In genomic region chr1:132481619-132482018, GRCm38 (mm10) we compare ENCODE assay signal across 23 mouse cellular contexts. TPM values are rescaled to one million over a fixed set of nuclear protein-coding genes. Genes with fewer than 3 reads are reported as not detected.
DNase-seq lines count a peak whose midpoint lies in the region; ATAC-seq and TF ChIP-seq lines count a peak whose summit lies in the region.
"Had no signal": no experiment of that assay in that cellular context is flagged by ENCODE, and none has a peak within 500 bp of the region (broad histone marks: within the 10 kb centered on the region; RNA-seq: fewer than 3 reads in every experiment).

No protein-coding gene starts in this region.

- no peaks in the 10 kb centered on the region for H3K27me3 ChIP-seq in ES-Bruce4 (ENCODE audit: control insufficient read depth, insufficient read depth, low read length, poor library complexity, severe bottlenecking)
- no peaks in the 10 kb centered on the region for H3K27me3 ChIP-seq in hindbrain, embryonic 11.5 days (ENCODE audit: control insufficient read depth, insufficient read depth, low read length)
- no peaks in the 10 kb centered on the region for H3K27me3 ChIP-seq in neural tube, embryonic 15.5 days (replicated peaks)
- H3K27me3 ChIP-seq: embryonic facial prominence, embryonic 13.5 days; embryonic facial prominence, embryonic 15.5 days; forebrain, embryonic 12.5 days had no signal

- no peak overlapping the region for H3K4me3 ChIP-seq in ES-Bruce4 (ENCODE audit: low read depth, low read length)
- H3K4me3 ChIP-seq in hindbrain, embryonic 11.5 days (ENCODE audit: low read depth, low read length), result no peak overlapping the region
- no peak overlapping the region for H3K4me3 ChIP-seq in neural tube, embryonic 15.5 days (replicated peaks)
- H3K4me3 ChIP-seq: embryonic facial prominence, embryonic 13.5 days; embryonic facial prominence, embryonic 15.5 days; erythroblast, embryonic 14.5 days; forebrain, embryonic 10.5 days; forebrain, embryonic 12.5 days had no signal

- H3K9me3 ChIP-seq in ES-Bruce4 (replicated peaks; ENCODE audit: control insufficient read depth, insufficient read depth, low read length, poor library complexity, severe bottlenecking), result no peaks in the 10 kb centered on the region
- H3K9me3 ChIP-seq in hindbrain, embryonic 11.5 days (ENCODE audit: control insufficient read depth, low read length), result no peaks in the 10 kb centered on the region
- no peaks in the 10 kb centered on the region for H3K9me3 ChIP-seq in neural tube, embryonic 15.5 days (replicated peaks)
- H3K9me3 ChIP-seq: embryonic facial prominence, embryonic 13.5 days; embryonic facial prominence, embryonic 15.5 days; forebrain, embryonic 10.5 days; forebrain, embryonic 12.5 days had no signal

- TF ChIP-seq EP300 in ES-Bruce4 (IDR thresholded peaks at IDR 0.05; ENCODE audit: insufficient read depth, low read depth, low read length), result no peak

- peaks cover 15% of the 10 kb centered on the region for H3K36me3 ChIP-seq in ES-Bruce4 (ENCODE audit: control insufficient read depth, insufficient read depth, low read length, poor library complexity, severe bottlenecking)
- no peaks in the 10 kb centered on the region for H3K36me3 ChIP-seq in hindbrain, embryonic 11.5 days (ENCODE audit: control insufficient read depth, insufficient read depth, low read length)
- H3K36me3 ChIP-seq in neural tube, embryonic 15.5 days, result peaks cover 1% of the 10 kb centered on the region; the same call in 1 of the 2 replicates

- peak; percentile 17 for DNase-seq in 416B (ENCODE audit: low read depth)
- DNase-seq in MN1 (ENCODE audit: low spot score), result peak; percentile 30
- DNase-seq in hindbrain, embryonic 11.5 days (ENCODE audit: low spot score), result no peak
- DNase-seq in heart, postnatal 10 days, result no peak
- DNase-seq: adrenal gland, adult 2 months; adrenal gland, postnatal 10 days; adrenal gland, postnatal 25 days; cerebellum, adult 11 months; cerebellum, adult 18-20 months; cerebellum, adult 8-10 months; cerebellum, adult 9-11 months; cerebellum, postnatal 14 days; cerebellum, postnatal 36 days; embryo, embryonic 11 days had no signal

- no peak overlapping the region for H3K9ac ChIP-seq in ES-Bruce4 (ENCODE audit: low read depth, poor library complexity, severe bottlenecking)
- no peak overlapping the region for H3K9ac ChIP-seq in hindbrain, embryonic 11.5 days (ENCODE audit: low read depth, low read length)
- H3K9ac ChIP-seq in neural tube, embryonic 15.5 days (replicated peaks), result no peak overlapping the region
- H3K9ac ChIP-seq: embryonic facial prominence, embryonic 13.5 days; embryonic facial prominence, embryonic 15.5 days; forebrain, embryonic 12.5 days had no signal

- no peak overlapping the region for H3K4me2 ChIP-seq in hindbrain, embryonic 11.5 days (replicated peaks; ENCODE audit: low read depth, low read length)
- H3K4me2 ChIP-seq in neural tube, embryonic 15.5 days, result no peak overlapping the region
- H3K4me2 ChIP-seq: embryonic facial prominence, embryonic 13.5 days; embryonic facial prominence, embryonic 15.5 days; forebrain, embryonic 12.5 days had no signal

- TF ChIP-seq POLR2A in ES-Bruce4 (IDR thresholded peaks at IDR 0.05; ENCODE audit: insufficient read depth, low read length), result no peak

- H3K27ac ChIP-seq in ES-Bruce4 (ENCODE audit: insufficient read depth, low read length), result peak overlapping the region; percentile 36; the same call in 1 of the 2 replicates
- no peak overlapping the region for H3K27ac ChIP-seq in hindbrain, embryonic 11.5 days (ENCODE audit: low read depth, low read length)
- H3K27ac ChIP-seq in neural tube, embryonic 15.5 days (replicated peaks), result no peak overlapping the region
- H3K27ac ChIP-seq: embryonic facial prominence, embryonic 13.5 days; embryonic facial prominence, embryonic 15.5 days; forebrain, embryonic 10.5 days; forebrain, embryonic 12.5 days had no signal

- no peak for TF ChIP-seq CTCF in ES-Bruce4 (IDR thresholded peaks at IDR 0.05; ENCODE audit: low read depth, low read length)

- no peak for ATAC-seq in hindbrain, embryonic 11.5 days (ENCODE audit: low FRiP score)
- ATAC-seq in neural tube, embryonic 15.5 days (ENCODE audit: low FRiP score), result no peak
- ATAC-seq: forebrain, embryonic 14.5 days; forebrain, embryonic 16.5 days had no signal

- H3K4me1 ChIP-seq in ES-Bruce4 (ENCODE audit: control insufficient read depth, insufficient read depth, low read length), result no peaks in the 10 kb centered on the region
- no peaks in the 10 kb centered on the region for H3K4me1 ChIP-seq in hindbrain, embryonic 11.5 days (replicated peaks; ENCODE audit: control insufficient read depth, insufficient read depth, low read length)
- peaks cover 18% of the 10 kb centered on the region for H3K4me1 ChIP-seq in neural tube, embryonic 15.5 days

- intact Hi-C loops in heart, postnatal 10 days (cut with DNase I), result no loop called here

- 93% methylated on average over 2 of the region's 2 CpGs for WGBS in hindbrain, embryonic 11.5 days
- 86% methylated on average over 2 of the region's 2 CpGs for WGBS in neural tube, embryonic 15.5 days

RNA-seq across cellular contexts. Expression of gene Rbbp5, which starts 4.5 kb away (rescaled TPM):
- 72.9 and 85.4 TPM in 2 replicates for polyA plus RNA-seq in ES-Bruce4 (2011; ENCODE audit: insufficient read depth, insufficient read length, low read depth, missing spikeins)
- 58.5 and 65.3 TPM in 2 replicates for polyA plus RNA-seq in hindbrain, embryonic 11.5 days (2014; fragmentation: Nextera tagmentation; extraction: Ambion mirVana)
- 42.6 and 42.8 TPM in 2 replicates for polyA plus RNA-seq in neural tube, embryonic 15.5 days (2015; fragmentation: Nextera tagmentation; extraction: Ambion mirVana)
- total RNA-seq in heart, postnatal 10 days (2021), result 10 to 100 TPM; 20.4 to 24.9 TPM

RNA-seq across cellular contexts. Expression of gene Tmem81, which starts 24.4 kb away (rescaled TPM):
- 8.6 and 10.1 TPM in 2 replicates for polyA plus RNA-seq in ES-Bruce4 (2011; ENCODE audit: insufficient read depth, insufficient read length, low read depth, missing spikeins)
- polyA plus RNA-seq in hindbrain, embryonic 11.5 days (2014; fragmentation: Nextera tagmentation; extraction: Ambion mirVana), result 1.3 TPM in 2 replicates
- polyA plus RNA-seq in neural tube, embryonic 15.5 days (2015; fragmentation: Nextera tagmentation; extraction: Ambion mirVana), result 0.70 and 0.73 TPM in 2 replicates
- 1 to 10 TPM; 1.5 to 1.6 TPM for total RNA-seq in heart, postnatal 10 days (2021)

Comparison
In these comparisons a context has a peak if more than half of its experiments do, and no peak if none do; other contexts are left out.
1. DNase-seq: peak in 416B (single experiment) and MN1 (single experiment); none in hindbrain, embryonic 11.5 days (single experiment) and heart, postnatal 10 days (0 of 2).